Mouse (Mus musculus): Measurements from ENCODE around the gene Pcyt1a.

DNA sequence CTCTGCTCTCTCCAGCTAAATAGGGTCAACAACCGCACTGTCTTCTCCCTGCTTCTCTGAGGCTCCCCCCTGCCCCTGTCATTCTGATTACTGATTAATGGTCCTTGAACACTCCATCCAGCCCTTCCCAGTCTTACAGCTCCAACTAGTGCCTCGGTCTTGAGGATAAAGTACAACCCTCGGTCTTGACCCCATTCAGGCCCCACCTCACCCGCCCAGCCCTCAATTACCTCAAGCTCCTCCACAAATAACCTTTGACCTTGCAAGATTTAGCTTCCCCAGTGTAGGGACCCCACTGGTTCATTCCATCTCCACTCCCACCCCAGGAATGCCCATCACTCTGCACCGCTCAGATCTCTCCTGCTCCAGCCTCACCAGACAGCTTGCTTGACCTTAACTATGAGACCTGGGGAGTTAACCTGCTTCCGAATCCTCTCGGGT lies 53.7 kb downstream of the Pcyt1a start:
- TF ChIP-seq GATA1 (IDR thresholded peaks at IDR 0.05; ENCODE audit: low read length): no peak
- no peak for TF ChIP-seq TAL1 (IDR thresholded peaks at IDR 0.05; ENCODE audit: low read length)

Measured in erythroblast, embryonic 14.5 days (primary cell).